Comparison of ENCODE assay signal across 19 mouse cellular contexts in genomic region chr4:106497776-106498470, GRCm38 (mm10). TPM values are rescaled to one million over a fixed set of nuclear protein-coding genes. Genes with fewer than 3 reads are reported as not detected.
DNase-seq lines count a peak whose midpoint lies in the region; ATAC-seq and TF ChIP-seq lines count a peak whose summit lies in the region.
"Had no signal": no experiment of that assay in that cellular context is flagged by ENCODE, and none has a peak within 500 bp of the region (broad histone marks: within the 10 kb centered on the region; RNA-seq: fewer than 3 reads in every experiment).

No protein-coding gene starts in this region.

- no peak overlapping the region for H3K4me3 ChIP-seq in embryonic facial prominence, embryonic 11.5 days (ENCODE audit: low read depth, low read length)
- H3K4me3 ChIP-seq in embryonic facial prominence, embryonic 10.5 days = no peak overlapping the region
- no peak overlapping the region for H3K4me3 ChIP-seq in kidney, embryonic 16.5 days (ENCODE audit: low read length)
- H3K4me3 ChIP-seq in neural tube, embryonic 13.5 days = no peak overlapping the region
- no peak overlapping the region for H3K4me3 ChIP-seq in neural tube, embryonic 15.5 days (replicated peaks)
- H3K4me3 ChIP-seq in heart, adult 2 months = no peak overlapping the region
- H3K4me3 ChIP-seq: kidney, embryonic 15.5 days had no signal

- peak; percentile 32 for DNase-seq in embryonic facial prominence, embryonic 11.5 days (ENCODE audit: low spot score)
- no peak for DNase-seq in embryonic facial prominence, embryonic 10.5 days (ENCODE audit: low spot score)
- DNase-seq in kidney, postnatal 36 days = no peak
- no peak for DNase-seq in c-Kit-positive CD71-positive TER-119-positive erythroid progenitor cells, embryonic 14.5 days (ENCODE audit: low spot score)
- no peak for DNase-seq in heart, adult 2 months
- DNase-seq: adrenal gland, postnatal 14 days; cerebellum, adult 9-10 months; heart, adult 18-20 months; thymus, postnatal 25 days had no signal

- H3K79me2 ChIP-seq in heart, adult 2 months (replicated peaks; ENCODE audit: control insufficient read depth, insufficient read depth, low read length) = no peaks in the 10 kb centered on the region

- TF ChIP-seq POLR2A in heart, adult 2 months (IDR thresholded peaks at IDR 0.05; ENCODE audit: insufficient read depth, low read depth, low read length) = no peak

- H3K36me3 ChIP-seq in embryonic facial prominence, embryonic 11.5 days (replicated peaks; ENCODE audit: control insufficient read depth, insufficient read depth, low read depth, low read length) = no peaks in the 10 kb centered on the region
- no peaks in the 10 kb centered on the region for H3K36me3 ChIP-seq in embryonic facial prominence, embryonic 10.5 days (replicated peaks)
- H3K36me3 ChIP-seq in kidney, embryonic 16.5 days (ENCODE audit: insufficient read depth, low read length) = no peaks in the 10 kb centered on the region
- no peaks in the 10 kb centered on the region for H3K36me3 ChIP-seq in neural tube, embryonic 13.5 days
- H3K36me3 ChIP-seq in neural tube, embryonic 15.5 days = no peaks in the 10 kb centered on the region
- no peaks in the 10 kb centered on the region for H3K36me3 ChIP-seq in heart, adult 2 months (ENCODE audit: control insufficient read depth, insufficient read depth, low read length)
- H3K36me3 ChIP-seq: kidney, embryonic 15.5 days had no signal

- no peaks in the 10 kb centered on the region for H3K9me3 ChIP-seq in embryonic facial prominence, embryonic 11.5 days (replicated peaks; ENCODE audit: control insufficient read depth, low read length)
- H3K9me3 ChIP-seq in embryonic facial prominence, embryonic 10.5 days = no peaks in the 10 kb centered on the region
- H3K9me3 ChIP-seq in kidney, embryonic 16.5 days (ENCODE audit: low read length) = no peaks in the 10 kb centered on the region
- H3K9me3 ChIP-seq in neural tube, embryonic 13.5 days = no peaks in the 10 kb centered on the region
- no peaks in the 10 kb centered on the region for H3K9me3 ChIP-seq in neural tube, embryonic 15.5 days (replicated peaks)
- H3K9me3 ChIP-seq: kidney, embryonic 15.5 days had no signal

- no peak overlapping the region for H3K27ac ChIP-seq in embryonic facial prominence, embryonic 11.5 days (replicated peaks; ENCODE audit: low read depth, low read length)
- no peak overlapping the region for H3K27ac ChIP-seq in embryonic facial prominence, embryonic 10.5 days (replicated peaks)
- H3K27ac ChIP-seq in kidney, embryonic 16.5 days (ENCODE audit: low read length) = no peak overlapping the region
- no peak overlapping the region for H3K27ac ChIP-seq in neural tube, embryonic 13.5 days (replicated peaks)
- H3K27ac ChIP-seq in neural tube, embryonic 15.5 days (replicated peaks) = no peak overlapping the region
- H3K27ac ChIP-seq in heart, adult 2 months = no peak overlapping the region
- H3K27ac ChIP-seq: liver, embryonic 14.5 days; macrophage had no signal

- no peaks in the 10 kb centered on the region for H3K27me3 ChIP-seq in embryonic facial prominence, embryonic 11.5 days (ENCODE audit: control insufficient read depth, insufficient read depth, low read length)
- 0 out of 2 replicates have a peak, but pooled peaks cover 8% of the 10 kb centered on the region for H3K27me3 ChIP-seq in embryonic facial prominence, embryonic 10.5 days (replicated peaks; ENCODE audit: low read depth, poor library complexity, severe bottlenecking)
- H3K27me3 ChIP-seq in kidney, embryonic 16.5 days (ENCODE audit: insufficient read depth, low read length) = no peaks in the 10 kb centered on the region; the same call in 1 of the 2 replicates
- no peaks in the 10 kb centered on the region for H3K27me3 ChIP-seq in neural tube, embryonic 13.5 days
- H3K27me3 ChIP-seq in neural tube, embryonic 15.5 days (replicated peaks) = no peaks in the 10 kb centered on the region
- H3K27me3 ChIP-seq in heart, adult 2 months (ENCODE audit: control insufficient read depth, insufficient read depth, low read length) = no peaks in the 10 kb centered on the region
- H3K27me3 ChIP-seq: kidney, embryonic 15.5 days had no signal

- H3K4me1 ChIP-seq in embryonic facial prominence, embryonic 11.5 days (ENCODE audit: control insufficient read depth, insufficient read depth, low read length) = peaks cover 2% of the 10 kb centered on the region
- peaks cover 36% of the 10 kb centered on the region for H3K4me1 ChIP-seq in embryonic facial prominence, embryonic 10.5 days
- no peaks in the 10 kb centered on the region for H3K4me1 ChIP-seq in kidney, embryonic 16.5 days (ENCODE audit: insufficient read depth, low read length)
- H3K4me1 ChIP-seq in neural tube, embryonic 13.5 days (replicated peaks) = peaks cover 17% of the 10 kb centered on the region
- peaks cover 8% of the 10 kb centered on the region for H3K4me1 ChIP-seq in neural tube, embryonic 15.5 days
- H3K4me1 ChIP-seq in heart, adult 2 months (ENCODE audit: control insufficient read depth, insufficient read depth, low read length) = no peaks in the 10 kb centered on the region

- 58% methylated on average over 8 of the region's 8 CpGs for WGBS in embryonic facial prominence, embryonic 11.5 days
- 64% methylated on average over 8 of the region's 8 CpGs for WGBS in embryonic facial prominence, embryonic 10.5 days
- 51% methylated on average over 8 of the region's 8 CpGs for WGBS in kidney, embryonic 16.5 days
- WGBS in neural tube, embryonic 13.5 days = 59% methylated on average over 8 of the region's 8 CpGs
- WGBS in neural tube, embryonic 15.5 days = 61% methylated on average over 8 of the region's 8 CpGs
- WGBS in heart, adult 2 months = 60% methylated on average over 8 of the region's 8 CpGs

- H3K9ac ChIP-seq in embryonic facial prominence, embryonic 11.5 days (replicated peaks; ENCODE audit: low read length) = no peak overlapping the region
- no peak overlapping the region for H3K9ac ChIP-seq in kidney, embryonic 16.5 days (replicated peaks; ENCODE audit: low read length)
- no peak overlapping the region for H3K9ac ChIP-seq in neural tube, embryonic 13.5 days
- no peak overlapping the region for H3K9ac ChIP-seq in neural tube, embryonic 15.5 days (replicated peaks)
- no peak overlapping the region for H3K9ac ChIP-seq in heart, adult 2 months (ENCODE audit: low read depth, low read length)
- H3K9ac ChIP-seq: kidney, embryonic 15.5 days; liver, embryonic 14.5 days had no signal

- TF ChIP-seq EP300 in heart, adult 2 months (IDR thresholded peaks at IDR 0.05; ENCODE audit: insufficient read depth, low read depth, low read length) = no peak

- no peak for TF ChIP-seq CTCF in heart, adult 2 months (IDR thresholded peaks at IDR 0.05)

- intact Hi-C loops in heart, adult 2 months (cut with DNase I) = no loop called here

- ATAC-seq in embryonic facial prominence, embryonic 11.5 days (replicated peaks; ENCODE audit: insufficient number of reproducible peaks, low FRiP score, low TSS enrichment, low read depth) = peak; percentile 21; the same call in 1 of the 2 replicates
- ATAC-seq in kidney, embryonic 16.5 days (ENCODE audit: low FRiP score, low TSS enrichment) = peak; percentile 41; the same call in 1 of the 2 replicates
- ATAC-seq in neural tube, embryonic 13.5 days (ENCODE audit: low read depth) = peak; percentile 51; the same call in 1 of the 2 replicates
- no peak for ATAC-seq in neural tube, embryonic 15.5 days (ENCODE audit: low FRiP score)

- no peak overlapping the region for H3K4me2 ChIP-seq in embryonic facial prominence, embryonic 11.5 days (ENCODE audit: low read depth, low read length)
- no peak overlapping the region for H3K4me2 ChIP-seq in kidney, embryonic 16.5 days (replicated peaks; ENCODE audit: low read depth, low read length)
- H3K4me2 ChIP-seq in neural tube, embryonic 13.5 days = no peak overlapping the region
- no peak overlapping the region for H3K4me2 ChIP-seq in neural tube, embryonic 15.5 days
- H3K4me2 ChIP-seq: kidney, embryonic 15.5 days had no signal

RNA-seq across cellular contexts. Expression of gene Bsnd, which starts 5.8 kb away (rescaled TPM):
- polyA plus RNA-seq in embryonic facial prominence, embryonic 11.5 days (2014; fragmentation: Nextera tagmentation; extraction: Ambion mirVana) = not detected in 2 replicates
- not detected in 2 replicates for polyA plus RNA-seq in embryonic facial prominence, embryonic 10.5 days (2016; fragmentation: Nextera tagmentation; extraction: Ambion mirVana)
- 15.6 and 16.5 TPM in 2 replicates for polyA plus RNA-seq in kidney, embryonic 16.5 days (2015; fragmentation: Nextera tagmentation; extraction: Ambion mirVana)
- polyA plus RNA-seq in neural tube, embryonic 13.5 days (2015; fragmentation: Nextera tagmentation; extraction: Ambion mirVana) = not detected in 2 replicates
- polyA plus RNA-seq in neural tube, embryonic 15.5 days (2015; fragmentation: Nextera tagmentation; extraction: Ambion mirVana) = not detected in 2 replicates
- not detected for total RNA-seq in heart, adult 2 months (2021)
- not detected in 2 replicates for polyA plus RNA-seq in heart, adult 2 months (2012; rRNA removed)
- total RNA-seq: adrenal gland, postnatal 14 days; heart, adult 18-20 months; left cerebral cortex, postnatal 10 days; neutrophil, adult 5-6 weeks had no signal
- polyA plus RNA-seq: heart, embryonic 16.5 days; liver, embryonic 14.5 days; macrophage; stomach, embryonic 16.5 days had no signal

RNA-seq across cellular contexts. Expression of gene Pcsk9, which starts 33.8 kb away (rescaled TPM):
- 0.63 and 0.65 TPM in 2 replicates for polyA plus RNA-seq in embryonic facial prominence, embryonic 11.5 days (2014; fragmentation: Nextera tagmentation; extraction: Ambion mirVana)
- 1.6 and 3.3 TPM in 2 replicates for polyA plus RNA-seq in embryonic facial prominence, embryonic 10.5 days (2016; fragmentation: Nextera tagmentation; extraction: Ambion mirVana)
- 18.0 and 19.1 TPM in 2 replicates for polyA plus RNA-seq in kidney, embryonic 16.5 days (2015; fragmentation: Nextera tagmentation; extraction: Ambion mirVana)
- 0.34 and 0.36 TPM in 2 replicates for polyA plus RNA-seq in neural tube, embryonic 13.5 days (2015; fragmentation: Nextera tagmentation; extraction: Ambion mirVana)
- 0.78 and 9.0 TPM in 2 replicates for polyA plus RNA-seq in neural tube, embryonic 15.5 days (2015; fragmentation: Nextera tagmentation; extraction: Ambion mirVana)
- total RNA-seq in heart, adult 2 months (2021) = not detected
- polyA plus RNA-seq in heart, adult 2 months (2012; rRNA removed) = 0.02 TPM in 1 of 2 replicates, not detected in the other
- total RNA-seq: heart, adult 18-20 months had no signal
- polyA plus RNA-seq: macrophage had no signal

Comparison
In these comparisons a context has a peak if more than half of its experiments do, and no peak if none do; other contexts are left out.
1. RNA of gene Bsnd, which starts 5.8 kb away (polyA plus RNA-seq): 15.6 to 16.5 TPM in kidney, embryonic 16.5 days; not detected in heart, adult 2 months, not detected in embryonic facial prominence, embryonic 10.5 days, not detected in embryonic facial prominence, embryonic 11.5 days, not detected in neural tube, embryonic 13.5 days and not detected in neural tube, embryonic 15.5 days; every median in the first group is over 10 times any median in the second.